In the genomic region with DNA sequence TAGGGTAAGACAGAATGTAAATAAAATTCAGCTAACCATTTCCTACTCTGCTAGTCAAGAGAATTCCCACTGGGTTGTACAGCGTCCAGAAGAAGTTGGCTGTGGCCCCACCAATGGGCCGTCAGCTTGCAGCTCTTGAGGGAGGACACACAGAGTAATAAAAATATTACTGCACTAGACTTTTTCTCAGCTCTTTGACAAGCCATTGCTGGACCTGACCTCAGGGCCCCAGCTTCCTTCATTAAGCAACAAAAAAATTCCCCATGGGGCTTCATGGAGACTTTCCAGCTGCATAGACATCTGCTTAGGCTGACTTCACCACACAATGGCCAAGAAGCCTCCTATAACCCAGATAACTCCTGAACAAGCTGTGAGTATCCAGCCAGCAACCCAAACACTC, we compare ENCODE assay signal across 10 mouse cellular contexts.
DNase-seq lines count a peak whose midpoint lies in the region; ATAC-seq and TF ChIP-seq lines count a peak whose summit lies in the region.
"Had no signal": no experiment of that assay in that cellular context is flagged by ENCODE, and none has a peak within 500 bp of the region (broad histone marks: within the 10 kb centered on the region; RNA-seq: fewer than 3 reads in every experiment).

No protein-coding gene starts in this region.

- TF ChIP-seq POLR2A in cerebellum, adult 2 months (IDR thresholded peaks at IDR 0.05; ENCODE audit: borderline replicate concordance, insufficient read depth, low read length) = no peak
- no peak for TF ChIP-seq POLR2A in brain, embryonic 14.5 days (IDR thresholded peaks at IDR 0.05; ENCODE audit: borderline replicate concordance, extremely low read depth, insufficient read depth, insufficient read length, poor library complexity, severe bottlenecking)

- intact Hi-C loops in heart, postnatal 36 days (cut with DNase I) = no loop called here

- no peak overlapping the region for H3K4me3 ChIP-seq in cerebellum, adult 2 months (replicated peaks; ENCODE audit: insufficient read depth, low read depth, low read length)
- no peak overlapping the region for H3K4me3 ChIP-seq in lung, embryonic 14.5 days (ENCODE audit: low read depth, low read length)
- no peak overlapping the region for H3K4me3 ChIP-seq in forebrain, embryonic 14.5 days (ENCODE audit: low read depth, low read length)
- H3K4me3 ChIP-seq in forebrain, embryonic 11.5 days (ENCODE audit: low read depth, low read length) = no peak overlapping the region
- no peak overlapping the region for H3K4me3 ChIP-seq in liver, embryonic 11.5 days (ENCODE audit: low read depth, low read length)
- H3K4me3 ChIP-seq: stomach, embryonic 15.5 days had no signal

- H3K36me3 ChIP-seq in lung, embryonic 14.5 days (ENCODE audit: insufficient read depth) = no peaks in the 10 kb centered on the region
- no peaks in the 10 kb centered on the region for H3K36me3 ChIP-seq in forebrain, embryonic 14.5 days (ENCODE audit: control insufficient read depth, insufficient read depth, low read length)
- no peaks in the 10 kb centered on the region for H3K36me3 ChIP-seq in forebrain, embryonic 11.5 days (ENCODE audit: control insufficient read depth, insufficient read depth, low read length)
- H3K36me3 ChIP-seq in liver, embryonic 11.5 days (ENCODE audit: control insufficient read depth, insufficient read depth, low read length) = no peaks in the 10 kb centered on the region
- H3K36me3 ChIP-seq: stomach, embryonic 15.5 days had no signal

- TF ChIP-seq CTCF in cerebellum, adult 2 months (IDR thresholded peaks at IDR 0.05; ENCODE audit: borderline replicate concordance, insufficient read depth, low read depth, low read length) = no peak
- no peak for TF ChIP-seq CTCF in brain, embryonic 14.5 days (IDR thresholded peaks at IDR 0.05; ENCODE audit: borderline replicate concordance, extremely low read depth, insufficient read depth, insufficient read length)
- no peak for TF ChIP-seq CTCF in lung, embryonic 14.5 days (IDR thresholded peaks at IDR 0.05; ENCODE audit: low read depth)

- no peak overlapping the region for H3K4me2 ChIP-seq in lung, embryonic 14.5 days
- no peak overlapping the region for H3K4me2 ChIP-seq in forebrain, embryonic 14.5 days (ENCODE audit: low read length)
- no peak overlapping the region for H3K4me2 ChIP-seq in forebrain, embryonic 11.5 days (ENCODE audit: low read depth, low read length, severe bottlenecking)
- no peak overlapping the region for H3K4me2 ChIP-seq in liver, embryonic 11.5 days
- H3K4me2 ChIP-seq: stomach, embryonic 15.5 days had no signal

- peak overlapping the region; percentile 72 for H3K27ac ChIP-seq in cerebellum, adult 2 months (ENCODE audit: insufficient read depth, low read length)
- H3K27ac ChIP-seq in lung, embryonic 14.5 days (ENCODE audit: low read depth) = no peak overlapping the region
- H3K27ac ChIP-seq in forebrain, embryonic 14.5 days (ENCODE audit: low read depth, low read length) = no peak overlapping the region
- H3K27ac ChIP-seq in forebrain, embryonic 11.5 days (ENCODE audit: low read depth, low read length) = no peak overlapping the region
- H3K27ac ChIP-seq in liver, embryonic 11.5 days (ENCODE audit: low read depth, low read length) = no peak overlapping the region
- H3K27ac ChIP-seq: stomach, embryonic 15.5 days had no signal

- H3K27me3 ChIP-seq in cerebellum, adult 2 months (ENCODE audit: control insufficient read depth, insufficient read depth, low read length) = no peaks in the 10 kb centered on the region
- H3K27me3 ChIP-seq in lung, embryonic 14.5 days (ENCODE audit: insufficient read depth, low read length) = no peaks in the 10 kb centered on the region
- no peaks in the 10 kb centered on the region for H3K27me3 ChIP-seq in forebrain, embryonic 14.5 days (replicated peaks; ENCODE audit: control insufficient read depth, insufficient read depth, low read length)
- no peaks in the 10 kb centered on the region for H3K27me3 ChIP-seq in forebrain, embryonic 11.5 days (ENCODE audit: control insufficient read depth, insufficient read depth, low read length)
- no peaks in the 10 kb centered on the region for H3K27me3 ChIP-seq in liver, embryonic 11.5 days (replicated peaks; ENCODE audit: control insufficient read depth, insufficient read depth, low read length)
- H3K27me3 ChIP-seq: stomach, embryonic 15.5 days had no signal

- peak; percentile 61 to 71 for DNase-seq in cerebellum, adult 2 months
- no peak for DNase-seq in cerebellum, postnatal 4 days (ENCODE audit: low spot score in 2 of 2)
- peak; percentile 12 for DNase-seq in brain, embryonic 14.5 days (ENCODE audit: low read depth)
- peak; percentile 64 to 76 for DNase-seq in heart, postnatal 36 days
- DNase-seq in lung, embryonic 14.5 days = peak; percentile 80
- no peak for DNase-seq in forebrain, embryonic 14.5 days (ENCODE audit: low spot score)
- no peak for DNase-seq in forebrain, embryonic 11.5 days (ENCODE audit: low spot score)
- no peak for DNase-seq in liver, embryonic 11.5 days (ENCODE audit: low spot score)
- DNase-seq: B cell, adult 2 months had no signal

- peaks cover 9% of the 10 kb centered on the region for H3K4me1 ChIP-seq in cerebellum, adult 2 months (ENCODE audit: control insufficient read depth, insufficient read depth, low read length)
- no peaks in the 10 kb centered on the region for H3K4me1 ChIP-seq in lung, embryonic 14.5 days (ENCODE audit: insufficient read depth)
- no peaks in the 10 kb centered on the region for H3K4me1 ChIP-seq in forebrain, embryonic 14.5 days (ENCODE audit: control insufficient read depth, insufficient read depth, low read length)
- no peaks in the 10 kb centered on the region for H3K4me1 ChIP-seq in forebrain, embryonic 11.5 days (replicated peaks; ENCODE audit: control insufficient read depth, insufficient read depth, low read length)
- H3K4me1 ChIP-seq in liver, embryonic 11.5 days (replicated peaks; ENCODE audit: control insufficient read depth, insufficient read depth, low read length) = no peaks in the 10 kb centered on the region
- H3K4me1 ChIP-seq: stomach, embryonic 15.5 days had no signal

- no peak overlapping the region for H3K9ac ChIP-seq in lung, embryonic 14.5 days
- no peak overlapping the region for H3K9ac ChIP-seq in forebrain, embryonic 14.5 days (ENCODE audit: low read length)
- H3K9ac ChIP-seq in forebrain, embryonic 11.5 days (ENCODE audit: low read length) = no peak overlapping the region
- no peak overlapping the region for H3K9ac ChIP-seq in liver, embryonic 11.5 days (ENCODE audit: low read depth, low read length)
- H3K9ac ChIP-seq: stomach, embryonic 15.5 days had no signal

- 10% methylated on average over 2 of the region's 2 CpGs for WGBS in cerebellum, adult 2 months
- 44% methylated on average over 2 of the region's 2 CpGs for WGBS in lung, embryonic 14.5 days
- 93% methylated on average over 2 of the region's 2 CpGs for WGBS in forebrain, embryonic 14.5 days
- 91% methylated on average over 2 of the region's 2 CpGs for WGBS in forebrain, embryonic 11.5 days
- WGBS in liver, embryonic 11.5 days = 82% methylated on average over 2 of the region's 2 CpGs

- H3K9me3 ChIP-seq in lung, embryonic 14.5 days (ENCODE audit: low read depth, low read length) = no peaks in the 10 kb centered on the region
- H3K9me3 ChIP-seq in forebrain, embryonic 14.5 days (replicated peaks; ENCODE audit: control insufficient read depth, low read length) = no peaks in the 10 kb centered on the region; the same call in 1 of the 2 replicates
- H3K9me3 ChIP-seq in forebrain, embryonic 11.5 days (ENCODE audit: control insufficient read depth, low read length) = no peaks in the 10 kb centered on the region
- no peaks in the 10 kb centered on the region for H3K9me3 ChIP-seq in liver, embryonic 11.5 days (ENCODE audit: control insufficient read depth, low read length)
- H3K9me3 ChIP-seq: stomach, embryonic 15.5 days had no signal

- ATAC-seq in lung, embryonic 14.5 days (ENCODE audit: insufficient read depth) = peak; percentile 87
- no peak for ATAC-seq in forebrain, embryonic 14.5 days
- no peak for ATAC-seq in forebrain, embryonic 11.5 days (replicated peaks; ENCODE audit: low FRiP score)
- ATAC-seq in liver, embryonic 11.5 days (replicated peaks; ENCODE audit: low FRiP score) = no peak

Comparison
In these comparisons a context has a peak if more than half of its experiments do, and no peak if none do; other contexts are left out.
1. DNase-seq: peak in cerebellum, adult 2 months (2 of 2), brain, embryonic 14.5 days (single experiment), heart, postnatal 36 days (2 of 2) and lung, embryonic 14.5 days (single experiment); none in cerebellum, postnatal 4 days (0 of 2), forebrain, embryonic 14.5 days (single experiment), forebrain, embryonic 11.5 days (single experiment) and liver, embryonic 11.5 days (single experiment).